Mouse (Mus musculus) CD4-positive, CD25-positive, alpha-beta regulatory T cell, adult 4 months (primary cell): Measurements from ENCODE around the gene A3galt2. TPM values are rescaled to one million over a fixed set of nuclear protein-coding genes. Genes with fewer than 3 reads are reported as not detected.

Experiments
- ATAC-seq: one replicate; pipeline ENCODE4 v1.8.0; 2017
- polyA plus RNA-seq, 2 experiments: library from polyadenylated mRNA; unstranded; fragments of 100-300 nt; shearing (Covaris generic); gene quantifications; one replicate each; pipeline ENCODE4 v1.2.1; 2017

Gene A3galt2
- polyA plus RNA-seq, 2 experiments from 2014 or later = 0.18 to 0.22 TPM

DNA sequence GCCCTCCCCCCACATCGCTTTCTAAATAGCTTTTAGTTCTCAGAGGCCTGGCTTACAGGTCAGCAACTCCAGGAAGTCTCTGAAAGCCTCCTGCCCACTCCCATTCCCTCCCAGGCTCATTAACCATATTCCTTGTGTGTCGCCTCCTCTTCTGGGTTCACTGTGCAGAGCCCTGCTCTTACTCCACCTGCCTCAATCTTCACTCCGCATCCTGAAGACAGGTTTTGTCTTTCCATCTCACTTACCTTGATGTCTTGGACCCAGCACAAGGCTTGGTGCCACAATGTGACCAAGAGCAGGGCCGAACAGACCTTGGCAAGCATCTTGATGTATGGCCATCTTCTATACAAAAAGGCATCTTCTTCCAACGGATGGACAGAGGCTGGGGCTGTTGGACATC is 4.0 kb downstream of the A3galt2 start:
- ATAC-seq = no peak

- ATAC-seq = no peak
Observed at GRCm38 (mm10) chr4:128760029-128760428, 4.9 kb downstream of the A3galt2 start.

GRCm38 (mm10) chr4:128766929-128767328 is 11.8 kb downstream of the A3galt2 start:
- no peak for ATAC-seq

DNA sequence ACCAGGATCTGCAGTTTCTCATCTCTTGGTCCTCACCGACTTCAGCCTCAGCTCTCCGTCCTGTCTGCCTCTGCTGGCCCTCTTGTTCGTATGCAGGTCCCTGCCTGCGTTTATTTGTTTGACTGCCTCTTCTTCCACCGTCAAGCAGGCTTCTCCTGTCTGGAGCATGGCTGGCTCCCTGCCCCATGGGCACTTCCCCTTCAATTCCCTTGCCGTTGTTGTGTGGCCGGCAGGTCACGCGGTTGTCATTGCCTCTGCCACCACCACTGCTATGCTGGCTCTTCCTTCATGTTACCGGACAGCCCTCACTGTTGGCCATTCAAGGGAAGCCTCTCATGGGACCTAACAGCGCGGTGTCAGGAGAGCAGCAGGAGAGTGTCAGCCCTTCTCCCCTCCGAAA is 13.0 kb downstream of the A3galt2 start:
- no peak for ATAC-seq

- ATAC-seq = no peak
Observed at GRCm38 (mm10) chr4:128769569-128770355, 14.6 kb downstream of the A3galt2 start.

GRCm38 (mm10) chr4:128770698-128771097 is 15.5 kb downstream of the A3galt2 start:
- ATAC-seq = no peak

DNA sequence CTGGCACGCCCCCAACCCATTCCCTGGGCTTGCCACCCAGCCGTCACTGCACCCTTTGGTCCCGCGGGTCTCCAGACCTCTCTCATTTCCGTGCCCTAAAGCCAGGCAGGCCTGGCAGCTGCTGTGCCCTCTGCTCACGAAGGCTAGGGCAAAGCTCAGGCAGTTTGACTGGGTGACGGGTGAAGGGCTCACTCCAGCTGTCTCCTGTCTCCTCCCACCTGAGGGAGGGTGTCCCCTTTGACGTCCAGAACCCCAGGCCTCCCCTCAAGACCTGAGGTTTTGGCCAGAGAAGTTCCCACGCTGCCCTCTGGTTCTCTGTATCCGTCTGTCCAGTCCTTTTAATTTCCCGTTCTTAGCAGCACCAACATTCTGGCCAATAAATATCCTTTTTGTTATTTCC is 18.7 kb downstream of the A3galt2 start:
- ATAC-seq = no peak

DNA sequence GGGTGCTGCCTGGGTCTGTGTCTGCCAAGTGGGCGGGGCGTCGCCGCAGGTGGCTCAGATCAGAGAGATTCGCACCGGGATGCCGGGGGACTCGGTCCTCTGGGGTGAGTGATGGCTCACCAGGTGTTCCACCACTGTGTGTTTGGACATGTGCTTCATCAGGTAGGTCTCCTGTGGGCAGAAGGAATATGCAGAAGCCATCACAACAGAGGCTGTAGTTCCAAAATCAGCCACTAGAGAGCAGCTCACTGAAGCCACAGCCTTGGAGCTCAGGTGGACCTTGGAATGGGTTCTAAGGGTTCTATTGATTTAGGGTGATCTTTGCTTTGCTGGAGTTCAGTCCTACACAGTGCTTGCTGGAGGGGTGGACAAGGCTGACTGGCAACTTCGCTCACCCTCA is 19.3 kb downstream of the A3galt2 start:
- no peak for ATAC-seq

DNA sequence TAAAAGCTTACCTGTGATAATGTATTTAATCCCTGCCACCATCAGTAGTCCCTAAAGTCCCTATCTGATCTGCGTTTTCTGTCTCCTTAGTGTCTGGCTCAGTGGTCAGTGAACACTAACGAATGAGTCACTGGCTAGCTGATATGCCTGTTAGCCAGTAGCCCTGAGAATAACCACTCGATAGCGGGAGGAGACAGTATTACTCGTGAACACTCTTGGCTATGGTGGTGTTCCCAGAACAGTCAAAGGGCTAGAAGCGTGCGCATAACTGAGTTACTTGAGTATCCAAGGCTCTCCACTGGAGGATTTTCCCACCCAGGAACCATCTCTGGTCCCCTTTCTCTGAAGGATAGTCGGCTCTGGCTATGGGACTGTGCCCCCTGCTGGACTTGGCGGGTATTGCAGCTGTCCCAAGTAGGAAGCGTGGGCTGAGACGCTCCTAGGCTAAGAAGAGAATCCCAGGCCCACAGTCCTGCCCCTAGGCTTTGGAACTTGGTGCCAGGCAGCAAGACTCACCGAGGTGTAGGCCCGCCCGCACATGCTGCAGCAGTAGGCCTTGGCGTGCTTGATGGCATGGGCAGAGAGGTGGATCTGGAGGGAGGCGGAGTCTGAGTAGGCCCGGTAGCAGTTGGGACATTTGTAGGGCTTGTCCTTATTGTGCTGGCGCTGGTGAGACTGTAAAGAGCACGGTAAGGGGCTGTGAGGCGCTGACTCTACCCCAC is 21.6 kb downstream of the A3galt2 start:
- peak; percentile 63 for ATAC-seq

DNA sequence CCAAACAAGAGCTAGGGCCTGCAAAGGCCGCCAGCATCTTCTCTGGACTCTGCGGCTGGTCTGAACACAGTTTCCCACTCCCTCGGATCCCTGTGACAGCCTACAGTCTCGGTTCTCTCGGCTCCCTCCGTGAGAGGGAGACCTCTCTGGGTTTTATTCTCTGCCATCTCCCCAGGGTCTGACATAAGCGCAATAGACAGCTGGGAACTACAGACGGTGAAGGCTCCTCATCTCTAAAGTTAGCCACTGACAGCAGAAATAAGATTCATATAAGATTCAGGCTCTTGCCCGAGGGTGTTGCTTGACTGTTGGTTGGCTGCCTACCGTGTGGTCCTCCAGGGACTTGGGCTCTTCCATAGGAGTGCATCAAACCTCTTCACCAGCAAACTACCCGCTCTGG is 22.4 kb downstream of the A3galt2 start:
- ATAC-seq = no peak

- no peak for ATAC-seq
Observed at GRCm38 (mm10) chr4:128782037-128782436, 26.9 kb downstream of the A3galt2 start.

- no peak for ATAC-seq
Observed at GRCm38 (mm10) chr4:128782645-128783044, 27.5 kb downstream of the A3galt2 start.

DNA sequence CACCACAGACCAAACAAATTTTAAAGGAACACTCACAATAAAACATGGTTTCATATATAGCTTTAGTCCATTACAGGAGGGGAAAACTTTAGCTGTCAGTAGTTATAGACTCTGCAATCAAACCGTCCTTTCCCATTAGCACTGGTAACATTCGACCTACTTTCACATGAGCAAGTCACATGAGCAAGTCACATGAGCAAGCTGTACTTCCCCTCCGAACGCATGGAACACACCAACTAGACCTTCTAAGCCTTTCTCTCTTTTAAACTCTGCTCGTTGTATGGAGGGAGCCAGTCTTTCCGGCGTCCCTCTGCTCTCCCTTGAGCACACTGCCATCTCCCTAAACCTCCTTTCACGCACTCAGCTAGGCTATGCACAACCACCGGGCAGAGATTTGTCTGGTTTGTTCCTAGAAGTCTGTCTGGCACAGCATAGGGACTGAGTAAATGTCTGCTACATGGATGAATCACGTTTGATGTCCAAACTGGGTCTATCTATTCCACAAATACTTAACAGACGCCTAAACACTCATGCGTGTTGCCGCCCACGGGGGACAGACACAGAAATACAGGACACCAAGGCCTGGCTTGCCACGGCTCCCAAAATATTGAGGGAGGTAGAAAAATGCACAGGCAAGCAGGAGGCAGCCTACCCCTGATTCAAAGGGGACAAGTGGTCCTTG is 29.9 kb downstream of the A3galt2 start:
- peak; percentile 90 for ATAC-seq

DNA sequence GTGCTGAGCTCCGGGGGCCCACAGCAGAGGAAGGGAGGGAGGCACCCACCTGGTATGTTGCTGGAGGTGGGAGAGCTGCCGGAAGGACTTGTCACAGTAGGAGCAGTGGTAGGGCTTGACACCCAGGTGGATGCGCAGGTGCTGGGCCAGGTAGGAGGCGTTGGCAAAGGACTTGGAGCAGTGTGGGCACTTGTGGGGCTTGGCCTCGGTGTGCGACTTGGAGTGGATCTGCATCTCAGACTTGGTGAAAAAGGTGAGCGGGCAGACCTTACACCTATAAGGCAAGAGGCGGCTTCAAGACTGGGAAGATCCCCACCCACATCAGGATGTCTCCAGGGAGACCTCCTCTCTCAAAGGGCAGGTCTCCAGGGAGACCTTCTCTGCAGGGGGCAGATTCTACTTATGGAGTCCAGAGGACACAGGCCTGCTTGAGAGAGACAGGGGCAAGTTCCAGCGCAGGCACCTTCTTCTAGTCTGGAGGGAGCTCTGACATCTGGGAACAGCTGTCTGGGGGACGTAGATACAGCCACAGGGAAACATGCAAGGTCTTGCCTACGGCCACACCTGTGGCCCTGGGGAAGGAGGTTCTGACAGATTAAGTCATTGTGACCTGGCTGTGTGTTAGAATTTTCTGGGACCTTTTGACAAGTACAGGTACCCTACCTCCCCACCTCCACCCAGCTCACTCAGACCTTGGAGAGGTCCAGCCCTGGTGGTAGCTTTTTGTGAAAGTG is 30.9 kb downstream of the A3galt2 start:
- no peak for ATAC-seq

DNA sequence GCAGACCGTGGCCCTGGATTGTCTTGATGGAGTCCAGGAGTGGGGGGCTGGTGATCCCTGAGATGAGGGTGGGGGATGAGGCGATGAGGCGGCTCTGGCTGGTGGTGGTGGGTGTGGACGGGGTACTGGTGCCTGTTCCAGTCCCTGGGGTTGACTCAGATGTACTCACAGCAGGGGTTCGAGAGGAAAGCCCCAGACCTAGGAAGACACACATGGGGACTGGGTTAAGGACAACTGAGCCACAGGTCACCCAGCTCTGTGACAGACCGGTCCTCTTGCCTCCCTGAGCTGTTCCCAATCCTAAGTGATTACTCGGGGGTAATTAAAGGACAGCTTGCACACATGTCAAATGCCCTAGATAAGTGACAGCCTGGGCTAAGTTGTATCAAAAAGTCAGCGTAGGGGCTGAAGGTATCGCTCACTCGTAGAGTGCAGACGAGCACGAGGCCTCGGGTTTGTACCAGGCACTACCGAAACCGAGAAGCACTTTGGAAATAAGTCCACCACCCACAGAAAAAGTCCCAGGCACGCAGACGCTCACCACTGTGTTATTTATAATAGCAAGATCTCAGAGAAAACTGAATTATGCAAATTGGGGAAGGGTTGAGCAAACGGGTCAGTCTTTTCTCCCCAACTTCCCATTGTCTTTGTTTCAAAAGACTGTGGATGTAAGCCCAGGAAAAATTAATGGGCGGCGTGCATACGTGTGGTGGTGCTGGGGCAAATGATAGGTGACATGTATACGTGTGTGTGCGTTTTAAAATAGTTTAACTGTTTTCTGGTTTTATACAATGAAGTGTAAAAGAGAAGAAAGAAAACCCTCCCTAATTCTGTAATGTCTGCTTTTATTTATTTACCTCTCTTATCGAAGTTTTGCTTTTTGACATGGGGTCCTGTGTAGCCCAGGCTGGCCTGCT is 32.1 kb downstream of the A3galt2 start:
- ATAC-seq = peak; percentile 42

GRCm38 (mm10) chr4:128788108-128788507 is 32.9 kb downstream of the A3galt2 start:
- ATAC-seq = no peak

DNA sequence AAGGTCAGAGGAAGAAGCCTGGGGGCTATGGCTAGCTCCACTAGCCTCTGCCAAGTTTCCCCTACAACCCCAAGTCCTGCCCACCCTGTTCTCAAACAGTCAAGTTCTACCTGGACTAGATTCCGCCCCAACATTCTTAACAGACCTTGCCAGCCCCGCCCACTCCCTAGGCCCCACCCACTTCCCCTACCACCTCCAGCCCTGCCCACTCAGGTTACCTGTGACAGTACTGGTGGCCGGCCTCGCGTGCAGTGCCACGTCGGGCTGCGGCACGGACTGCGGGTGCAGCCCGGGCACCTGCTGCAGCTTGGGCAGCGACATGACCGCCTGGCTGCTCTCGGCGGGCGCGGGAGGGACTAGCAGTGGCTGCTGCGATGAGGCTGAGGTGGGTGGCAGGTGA is 34.5 kb downstream of the A3galt2 start:
- ATAC-seq = no peak

DNA sequence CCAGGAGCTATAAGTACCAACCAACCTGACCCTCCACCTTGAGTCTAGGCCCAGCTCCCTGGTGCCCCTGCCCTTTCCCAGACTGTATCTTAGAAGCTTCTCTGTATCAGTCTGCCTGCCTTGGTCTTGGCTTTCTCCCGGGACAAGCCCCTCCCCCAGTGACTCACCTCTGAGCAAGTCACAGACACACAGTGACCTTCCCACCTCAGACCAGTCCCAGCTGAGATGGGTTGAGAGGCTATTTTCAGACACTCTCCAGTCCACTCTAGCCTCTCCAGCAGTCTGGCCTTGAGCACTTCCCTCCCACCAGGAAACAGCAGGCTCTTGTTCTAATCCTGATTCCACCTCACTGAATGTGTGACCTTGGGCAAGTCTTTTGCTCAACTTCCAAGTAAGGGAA is 38.5 kb downstream of the A3galt2 start:
- no peak for ATAC-seq

DNA sequence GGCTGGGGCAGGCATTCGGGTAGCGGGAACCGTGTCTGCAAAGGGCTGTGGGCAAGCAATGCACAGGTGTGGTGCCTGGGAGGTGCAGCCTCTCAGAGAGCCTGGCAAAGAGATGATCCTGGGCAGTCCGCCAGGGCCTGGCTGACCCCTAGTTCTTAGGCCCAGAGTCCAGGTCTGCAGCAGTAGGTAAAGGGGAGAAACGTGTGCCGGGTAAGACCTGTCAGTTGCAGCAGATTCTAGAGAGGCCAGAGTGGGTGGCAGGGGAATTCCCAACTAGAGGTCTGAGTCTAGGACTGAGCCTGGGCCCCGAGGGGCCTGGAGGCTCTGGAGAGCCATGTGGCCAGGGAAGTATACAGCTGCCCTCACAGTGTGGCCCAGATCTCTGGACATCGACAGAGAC is 39.0 kb downstream of the A3galt2 start:
- ATAC-seq = no peak

GRCm38 (mm10) chr4:128795596-128795995 is 40.4 kb downstream of the A3galt2 start:
- no peak for ATAC-seq

GRCm38 (mm10) chr4:128796788-128797187 is 41.6 kb downstream of the A3galt2 start:
- no peak for ATAC-seq
